Mouse (Mus musculus): Measurements from ENCODE around the gene Rilp.

The Rilp gene

DNA sequence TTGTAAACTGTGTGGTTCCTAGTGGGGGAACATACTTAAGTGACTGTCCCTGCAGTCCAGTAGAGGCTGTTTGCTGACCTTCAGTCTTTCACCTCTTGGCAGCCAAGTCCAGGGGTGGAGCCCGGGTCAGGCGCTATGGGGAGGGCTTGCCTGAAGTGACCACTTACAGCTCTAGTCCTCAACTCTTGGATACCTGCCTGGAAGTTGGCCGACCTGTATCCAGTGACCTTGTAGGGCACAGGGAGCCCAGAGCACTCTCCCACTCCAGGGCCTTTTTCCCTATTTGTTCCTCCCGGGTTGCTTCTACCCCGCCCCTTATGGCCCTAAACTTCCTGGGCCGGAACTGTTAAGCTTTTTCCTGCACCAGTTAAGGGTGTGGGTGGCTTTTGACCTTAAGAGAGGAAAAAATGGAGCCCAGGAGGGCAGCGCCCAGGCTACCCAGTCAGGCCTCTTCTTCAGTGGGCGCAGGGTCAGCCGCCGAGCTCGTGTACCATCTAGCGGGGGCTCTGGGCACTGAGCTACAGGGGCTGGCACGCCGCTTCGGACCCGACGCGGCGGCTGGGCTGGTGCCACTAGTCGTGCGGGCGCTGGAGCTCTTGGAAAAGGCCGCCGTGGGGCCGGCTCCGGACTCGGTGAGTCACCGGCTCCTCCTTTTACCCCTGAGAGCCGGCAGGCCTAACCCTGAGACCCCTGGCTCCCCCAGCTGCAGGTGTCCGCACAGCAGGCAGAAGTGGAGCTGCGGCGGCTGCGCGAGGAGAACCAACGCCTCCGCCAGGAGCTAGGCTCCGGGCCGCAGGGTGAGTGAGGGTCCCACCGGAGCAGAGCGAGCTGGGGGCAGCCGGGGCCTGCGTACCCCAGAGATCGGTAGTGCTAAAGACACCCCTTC lies at the start of gene Rilp:
Gene Rilp (plus strand): TSS at position 354 of the 886 bp plus-strand sequence.
- peak; percentile 70 for DNase-seq

GRCm38 (mm10) chr11:75460103-75460843 lies 49.6 kb upstream of the Rilp start:
- DNase-seq: peak; percentile 93

GRCm38 (mm10) chr11:75460844-75461742 lies 48.8 kb upstream of the Rilp start, which contains the start of gene Tlcd2:
Tlcd2 (plus strand) TSS chr11:75461715.
- DNase-seq: peak; percentile 100

- DNase-seq: no peak
Observed at GRCm38 (mm10) chr11:75461743-75462252, 48.1 kb upstream of the Rilp start.

DNA sequence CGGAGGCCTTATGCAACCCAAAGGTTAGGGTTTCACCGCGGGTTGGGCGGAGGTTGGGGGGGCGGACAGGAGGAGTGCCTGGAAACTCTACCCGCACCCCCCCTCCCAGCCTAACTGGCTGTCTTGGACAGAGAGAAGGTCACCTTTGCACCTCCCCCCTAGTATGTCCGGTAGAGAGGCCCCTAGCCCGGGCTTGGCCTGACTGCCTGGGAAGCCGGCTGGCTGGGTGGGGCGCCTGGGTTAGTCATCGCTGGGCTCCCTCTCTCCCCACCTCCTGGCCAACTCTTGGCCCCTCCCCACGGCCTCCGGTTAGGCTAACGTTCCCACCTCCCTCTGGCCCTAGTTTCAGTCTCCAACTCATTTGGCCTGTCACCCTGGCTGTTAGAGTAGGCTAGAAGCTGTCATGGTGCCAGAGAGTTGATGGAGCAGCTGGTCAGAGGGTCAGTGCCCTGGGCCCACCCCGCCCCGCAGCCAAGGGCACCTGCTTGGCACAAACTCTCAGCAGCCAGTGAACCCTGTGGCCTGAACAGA lies 47.6 kb upstream of the Rilp start:
- DNase-seq: peak; percentile 84

- DNase-seq: peak; percentile 78
Observed at GRCm38 (mm10) chr11:75462865-75463336, 47.0 kb upstream of the Rilp start.

DNA sequence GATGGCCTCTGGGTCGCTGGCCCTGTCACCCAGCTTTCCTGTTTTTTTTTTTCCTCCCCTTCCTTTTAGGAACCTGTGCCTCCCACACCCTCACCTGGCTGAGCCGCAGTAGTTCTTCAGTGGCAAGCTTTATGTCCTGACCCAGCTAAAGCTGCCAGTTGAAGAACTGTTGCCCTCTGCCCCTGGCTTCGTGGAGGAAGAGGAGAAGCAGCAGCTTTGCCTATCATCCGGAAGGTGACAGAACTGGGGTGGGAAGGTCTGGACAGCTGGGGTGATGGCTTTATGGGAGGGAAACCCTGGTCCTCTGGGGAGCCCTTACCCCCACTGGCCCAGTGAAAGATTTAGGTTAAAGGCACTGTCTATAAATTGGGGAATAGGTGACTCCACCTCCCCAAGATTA lies 46.3 kb upstream of the Rilp start:
- DNase-seq: peak; percentile 33

- no peak for DNase-seq
Observed at GRCm38 (mm10) chr11:75464417-75464816, 45.5 kb upstream of the Rilp start.

GRCm38 (mm10) chr11:75465051-75465450 lies 44.8 kb upstream of the Rilp start:
- DNase-seq: no peak

DNA sequence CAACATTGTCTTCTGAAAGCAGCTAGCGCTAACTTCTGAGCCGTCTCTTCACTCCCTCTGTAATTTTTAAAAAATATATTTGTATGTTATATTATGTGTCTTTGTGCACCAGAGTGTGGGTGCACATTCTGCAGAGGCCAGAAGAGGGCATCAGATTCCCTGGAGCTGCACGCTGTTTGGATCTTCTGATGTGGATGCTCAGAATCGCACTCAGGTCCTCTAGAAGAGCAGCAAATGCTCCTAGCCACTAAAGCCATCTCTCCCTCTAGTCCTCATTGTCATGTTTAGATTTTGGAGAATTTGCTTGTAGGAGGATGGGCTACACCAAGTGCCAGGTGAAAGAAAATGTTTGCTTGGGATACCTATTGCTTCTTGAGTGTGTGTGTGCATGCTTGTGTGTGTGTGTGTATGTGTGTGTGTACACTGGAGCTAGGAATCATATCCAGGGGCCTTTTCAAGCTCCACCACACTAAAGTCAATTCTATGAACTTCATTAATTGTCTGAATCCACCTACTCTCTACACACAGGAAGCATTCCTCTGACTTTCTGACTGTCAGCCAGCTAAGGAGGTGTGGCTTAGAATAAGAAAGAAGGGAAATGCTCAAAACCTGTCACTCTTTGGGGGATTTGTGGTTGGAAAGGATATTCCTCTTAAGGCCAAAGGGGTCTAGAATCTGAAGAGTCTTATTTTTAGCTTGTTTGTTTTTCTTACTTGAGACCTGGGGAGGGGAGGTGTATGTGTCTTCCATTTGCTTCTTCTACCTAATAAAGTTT lies 43.0 kb upstream of the Rilp start:
- DNase-seq: no peak

DNA sequence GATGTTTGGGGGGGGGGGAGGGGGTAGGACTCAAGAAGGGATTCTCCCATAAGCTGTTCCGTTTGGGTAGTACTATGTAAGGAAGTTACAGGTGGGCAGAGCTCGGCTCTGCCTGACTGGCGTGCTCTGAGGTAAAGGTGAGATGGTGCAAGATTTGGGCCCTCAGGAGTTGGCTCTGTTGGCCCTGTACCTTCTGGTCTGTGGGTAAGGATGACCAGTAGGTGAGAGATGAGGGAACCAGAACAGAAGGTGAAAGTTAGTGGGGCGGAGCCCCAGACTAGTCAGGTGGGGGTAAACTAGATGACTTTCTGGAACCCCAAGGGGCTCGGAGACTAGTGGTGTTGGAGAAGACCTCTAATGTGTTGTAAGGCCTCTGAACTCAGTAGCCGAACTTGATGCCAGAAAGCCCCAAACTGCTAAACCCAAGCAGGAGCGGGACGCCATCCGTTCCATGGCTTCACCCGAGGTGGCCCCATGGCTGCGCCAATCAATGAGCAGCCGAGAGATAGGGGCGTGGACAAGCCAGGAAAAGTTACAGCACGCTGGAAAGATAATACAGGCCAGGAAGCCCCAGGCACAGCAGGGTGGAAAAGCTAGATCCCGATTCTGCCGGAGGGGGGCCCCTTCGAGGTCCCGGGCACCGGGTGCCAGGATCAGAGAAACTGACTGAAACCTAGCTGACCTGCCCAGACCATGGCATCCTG lies 42.2 kb upstream of the Rilp start:
- DNase-seq: peak; percentile 21

DNA sequence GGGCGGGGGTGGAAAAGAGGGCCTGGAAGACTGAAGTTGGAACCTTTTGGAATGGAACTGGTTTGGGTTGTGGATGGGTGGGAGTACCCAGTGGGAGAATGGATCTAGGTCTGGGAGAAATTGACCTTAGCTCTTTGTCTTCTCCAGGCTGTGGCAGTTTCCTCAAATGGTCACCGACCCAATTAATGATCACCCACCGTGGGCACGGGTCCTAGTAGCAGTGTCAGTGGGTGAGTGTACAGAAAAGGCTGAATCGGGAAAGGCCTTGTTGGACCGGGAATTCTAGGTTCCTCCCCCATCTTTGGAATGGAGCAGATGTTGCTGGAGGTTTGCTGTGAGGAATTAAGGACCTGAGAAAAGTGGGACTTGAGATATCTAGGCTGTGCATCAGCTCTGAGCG lies 41.5 kb upstream of the Rilp start:
- no peak for DNase-seq

GRCm38 (mm10) chr11:75469261-75469660 lies 40.6 kb upstream of the Rilp start:
- no peak for DNase-seq

- DNase-seq: no peak
Observed at GRCm38 (mm10) chr11:75470675-75471074, 39.2 kb upstream of the Rilp start.

DNA sequence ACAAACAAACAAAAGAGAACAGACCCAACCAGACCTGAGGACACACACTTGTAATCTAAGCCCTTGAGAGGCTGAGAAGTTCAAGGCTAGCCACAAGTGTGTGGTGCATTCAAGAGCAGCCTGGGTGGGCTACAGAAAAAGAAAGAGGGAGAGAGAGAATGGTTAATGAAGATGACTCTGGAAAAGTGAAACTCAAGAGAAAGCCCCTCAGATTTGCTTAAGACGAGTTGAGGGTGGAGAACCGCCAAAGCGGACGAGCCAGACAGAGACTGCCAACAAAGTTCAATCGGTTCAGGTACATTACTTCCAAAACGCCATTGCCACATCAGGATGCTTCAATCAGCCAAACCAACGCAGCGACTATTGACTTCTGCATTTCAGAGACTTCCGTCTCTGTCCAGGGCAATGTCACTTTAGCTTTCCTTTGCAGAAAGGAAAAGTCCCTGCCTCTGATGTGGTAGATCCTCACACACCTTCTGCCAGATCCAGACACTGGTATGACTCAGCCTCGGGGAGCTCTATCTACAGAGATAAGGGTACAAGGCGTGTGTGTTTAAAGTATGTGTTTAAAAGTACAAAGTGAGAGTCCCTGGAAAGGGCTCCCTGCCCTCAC lies 37.3 kb upstream of the Rilp start:
- no peak for DNase-seq

GRCm38 (mm10) chr11:75473376-75473775 lies 36.5 kb upstream of the Rilp start:
- no peak for DNase-seq

DNA sequence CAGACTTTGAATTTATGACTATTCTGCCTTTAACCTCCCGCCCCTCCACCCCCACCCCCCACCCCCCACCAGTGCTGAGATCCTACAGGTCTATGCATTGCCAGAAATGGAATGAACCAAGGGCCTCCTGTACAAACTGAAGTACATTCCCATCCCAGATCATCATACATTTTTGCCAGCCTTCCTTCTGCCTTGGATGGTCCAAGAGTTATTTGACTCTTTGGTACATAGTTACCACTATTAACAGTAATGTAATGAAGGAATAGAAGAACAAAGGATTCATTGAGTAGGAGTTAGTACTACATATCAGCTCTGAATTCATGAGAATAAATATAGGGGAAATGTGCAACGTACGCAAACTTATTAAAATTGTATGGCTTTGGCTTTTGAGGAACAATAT lies 23.7 kb upstream of the Rilp start:
- no peak for DNase-seq

GRCm38 (mm10) chr11:75486601-75487285 lies 23.2 kb upstream of the Rilp start, which contains the start of gene Prpf8:
Prpf8 (plus strand) TSS chr11:75486816.
- peak; percentile 97 for DNase-seq

DNA sequence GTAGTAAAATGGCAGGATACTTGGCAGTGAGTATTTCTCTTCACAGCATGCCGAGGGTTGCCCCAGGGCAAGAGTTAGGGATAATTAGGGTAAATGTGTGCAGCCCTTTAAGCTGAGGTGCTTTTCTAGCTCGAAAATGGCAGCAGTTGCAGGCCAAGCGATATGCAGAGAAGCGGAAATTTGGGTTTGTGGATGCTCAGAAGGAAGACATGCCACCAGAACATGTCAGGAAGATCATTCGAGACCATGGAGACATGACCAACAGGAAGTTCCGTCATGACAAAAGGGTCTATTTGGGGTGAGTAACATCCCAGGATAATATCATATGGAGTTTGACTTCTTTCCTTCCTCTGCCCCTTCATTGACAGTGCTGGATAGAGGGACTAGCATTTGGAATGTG lies 22.4 kb upstream of the Rilp start:
- DNase-seq: no peak

Measured in cerebellum, adult 9-11 months (tissue).